Mouse (Mus musculus) liver, embryonic 16.5 days (tissue): ENCODE data around the gene C1qbp. TPM values are rescaled to one million over a fixed set of nuclear protein-coding genes. Genes with fewer than 3 reads are reported as not detected.

Experiments used
- ATAC-seq: fragments of 200-750 bp; cut with Nextera tagmentation; 2 replicates; pipeline ENCODE4 v1.8.0; 2017; ENCODE audit warnings: low read depth, mild to moderate bottlenecking, moderate number of reproducible peaks, moderate library complexity
- H3K27ac ChIP-seq: fragments of 300-500 bp; sonication (generic); 2 replicates; pipeline ENCODE4 v1.5.1; 2014; ENCODE audit warnings: mild to moderate bottlenecking, low read length
- H3K27me3 ChIP-seq: fragments of 300-500 bp; sonication (generic); 2 replicates; pipeline ENCODE4 v1.6.1; 2014; ENCODE audit warnings: low read depth, low read length, mixed read lengths; ENCODE audit not compliant: control insufficient read depth, insufficient read depth
- H3K36me3 ChIP-seq: fragments of 300-500 bp; sonication (generic); 2 replicates; pipeline ENCODE4 v1.6.1; 2014; ENCODE audit warnings: mild to moderate bottlenecking; ENCODE audit not compliant: control insufficient read depth, insufficient read depth
- H3K4me1 ChIP-seq: fragments of 300-500 bp; sonication (generic); 2 replicates; pipeline ENCODE4 v1.6.1; 2014; ENCODE audit warnings: low read depth, low read length, mixed read lengths; ENCODE audit not compliant: control insufficient read depth
- H3K4me2 ChIP-seq: fragments of 300-500 bp; sonication (generic); 2 replicates; pipeline ENCODE4 v1.6.1; 2014; ENCODE audit warnings: low read depth, low read length, mixed read lengths
- H3K4me3 ChIP-seq: fragments of 300-500 bp; sonication (generic); 2 replicates; pipeline ENCODE4 v1.5.1; 2014; ENCODE audit warnings: low read depth, mild to moderate bottlenecking, low read length
- H3K9ac ChIP-seq: fragments of 300-500 bp; sonication (generic); 2 replicates; pipeline ENCODE4 v1.6.1; 2014; ENCODE audit warnings: low read depth, low read length
- H3K9me3 ChIP-seq: fragments of 300-500 bp; sonication (generic); replicated peaks from 2 replicates; pipeline ENCODE4 v1.6.1; 2016; ENCODE audit warnings: low read length; ENCODE audit not compliant: control insufficient read depth
- WGBS: fragments of 180-500 bp; shearing (Covaris S2); extraction: QIAGEN DNeasy Blood & Tissue Kit; methylation state at CpG from one replicate; pipeline ENCODE4 v1.1.7; 2014; ENCODE audit not compliant: insufficient replicate concordance; 5-methylcytosine and 5-hydroxymethylcytosine counted together
- polyA plus RNA-seq: library from polyadenylated mRNA; unstranded; fragments of >200 nt; fragmentation: Nextera tagmentation; extraction: Ambion mirVana; gene quantifications from 2 replicates; pipeline ENCODE4 v1.2.1, GENCODE M21; 2015

C1qbp gene
- polyA plus RNA-seq: 134 and 151 TPM in 2 replicates

GRCm38 (mm10) chr11:70982557-70983228 lies at the start of gene C1qbp:
Gene C1qbp, minus strand, starts transcription at chr11:70983026.
- WGBS: under 1% methylated on average over 61 of the region's 64 CpGs
- peak; percentile 97 for ATAC-seq
- no peaks in the 10 kb centered on the region for H3K27me3 ChIP-seq
- H3K4me2 ChIP-seq: peak within 1 kb of the TSS; percentile 98
- H3K27ac ChIP-seq: peak within 1 kb of the TSS; percentile 60
- peaks cover 20% of the 10 kb centered on the region for H3K4me1 ChIP-seq
- H3K4me3 ChIP-seq: peak within 1 kb of the TSS; percentile 93
- peaks cover 35% of the 10 kb centered on the region for H3K36me3 ChIP-seq
- H3K9ac ChIP-seq: peak within 1 kb of the TSS; percentile 78
- no peaks in the 10 kb centered on the region for H3K9me3 ChIP-seq

GRCm38 (mm10) chr11:71032070-71032469 lies 49.2 kb upstream of the C1qbp start:
- H3K4me2 ChIP-seq: no peak overlapping the region
- peaks cover 13% of the 10 kb centered on the region for H3K27me3 ChIP-seq
- H3K27ac ChIP-seq: no peak overlapping the region
- H3K4me1 ChIP-seq: no peaks in the 10 kb centered on the region; the same call in none of the 2 replicates
- no peak for ATAC-seq
- 64% methylated on average over 7 of the region's 7 CpGs for WGBS
- H3K9ac ChIP-seq: no peak overlapping the region
- H3K9me3 ChIP-seq: no peaks in the 10 kb centered on the region
- peaks cover 11% of the 10 kb centered on the region for H3K36me3 ChIP-seq
- H3K4me3 ChIP-seq: no peak overlapping the region

- Histone ChIP-seq H3K4me2 (no peak overlapping the region), H3K27me3 (peaks cover 13% of the 10 kb centered on the region), H3K27ac (no peak overlapping the region), H3K36me3 (peaks cover 33% of the 10 kb centered on the region), H3K9me3 (no peaks in the 10 kb centered on the region), H3K4me1 (no peaks in the 10 kb centered on the region; the same call in none of the 2 replicates), H3K4me3 (no peak overlapping the region), H3K9ac (no peak overlapping the region)
- 76% methylated on average over 3 of the region's 3 CpGs for WGBS
- no peak for ATAC-seq
Measured at GRCm38 (mm10) chr11:71029403-71030118, 46.7 kb upstream of the C1qbp start.

GRCm38 (mm10) chr11:71028280-71028679 lies 45.5 kb upstream of the C1qbp start:
- 68% methylated on average over 3 of the region's 3 CpGs for WGBS
- Histone ChIP-seq H3K27ac (no peak overlapping the region), H3K4me2 (no peak overlapping the region), H3K4me1 (no peaks in the 10 kb centered on the region; the same call in none of the 2 replicates), H3K9ac (no peak overlapping the region), H3K9me3 (no peaks in the 10 kb centered on the region), H3K36me3 (peaks cover 34% of the 10 kb centered on the region), H3K4me3 (no peak overlapping the region), H3K27me3 (peaks cover 11% of the 10 kb centered on the region)
- ATAC-seq: no peak

GRCm38 (mm10) chr11:71019201-71020068 lies 36.6 kb upstream of the C1qbp start, which contains the start of the genes Mis12 and Derl2:
Gene Mis12, plus strand, starts transcription at chr11:71019611.
Gene Derl2, minus strand, starts transcription at chr11:71019841.
- peak within 1 kb of the TSS; percentile 93 for H3K27ac ChIP-seq
- H3K36me3 ChIP-seq: peaks cover 9% of the 10 kb centered on the region
- peak within 1 kb of the TSS; percentile 100 for H3K4me3 ChIP-seq
- peaks cover 22% of the 10 kb centered on the region for H3K4me1 ChIP-seq
- ATAC-seq: peak; percentile 96
- peak within 1 kb of the TSS; percentile 97 for H3K9ac ChIP-seq
- H3K9me3 ChIP-seq: no peaks in the 10 kb centered on the region
- H3K4me2 ChIP-seq: peak within 1 kb of the TSS; percentile 84
- H3K27me3 ChIP-seq: no peaks in the 10 kb centered on the region
- under 1% methylated on average over 71 of the region's 71 CpGs for WGBS

GRCm38 (mm10) chr11:71018416-71019200 lies 35.8 kb upstream of the C1qbp start:
- 4% methylated on average over 28 of the region's 28 CpGs for WGBS
- Histone ChIP-seq H3K4me2 (peak overlapping the region; percentile 84), H3K9me3 (no peaks in the 10 kb centered on the region), H3K36me3 (peaks cover 15% of the 10 kb centered on the region), H3K27ac (peak overlapping the region; percentile 89), H3K9ac (peak overlapping the region; percentile 97), H3K4me3 (peak overlapping the region; percentile 100), H3K27me3 (no peaks in the 10 kb centered on the region), H3K4me1 (peaks cover 22% of the 10 kb centered on the region)
- peak; percentile 0; the same call in 1 of the 2 replicates for ATAC-seq

GRCm38 (mm10) chr11:71017051-71017450 lies 34.2 kb upstream of the C1qbp start:
- H3K27me3 ChIP-seq: no peaks in the 10 kb centered on the region
- no peak overlapping the region for H3K4me3 ChIP-seq
- H3K4me2 ChIP-seq: 0 out of 2 replicates have a peak overlapping the region, but pooled peaks have one; percentile 20
- peaks cover 16% of the 10 kb centered on the region for H3K36me3 ChIP-seq
- 52% methylated on average over 1 of the region's 1 CpGs for WGBS
- no peak overlapping the region for H3K9ac ChIP-seq
- H3K9me3 ChIP-seq: no peaks in the 10 kb centered on the region
- no peak overlapping the region for H3K27ac ChIP-seq
- H3K4me1 ChIP-seq: peaks cover 22% of the 10 kb centered on the region
- ATAC-seq: no peak

- Histone ChIP-seq H3K9ac (no peak overlapping the region), H3K9me3 (no peaks in the 10 kb centered on the region), H3K36me3 (peaks cover 34% of the 10 kb centered on the region), H3K4me2 (no peak overlapping the region), H3K4me3 (no peak overlapping the region), H3K27ac (peak overlapping the region; percentile 73), H3K4me1 (peaks cover 12% of the 10 kb centered on the region), H3K27me3 (no peaks in the 10 kb centered on the region)
- 76% methylated on average over 7 of the region's 7 CpGs for WGBS
- ATAC-seq: peak; percentile 96
Measured at GRCm38 (mm10) chr11:71012743-71013142, 29.9 kb upstream of the C1qbp start.
